Mouse (Mus musculus) spleen, adult 2 months (tissue): Measurements from ENCODE around the gene Akr1c19. TPM values are rescaled to one million over a fixed set of nuclear protein-coding genes. Genes with fewer than 3 reads are reported as not detected.
"Not testable (repeated sequence)": the region's sequence is repeated elsewhere in the genome, so short reads cannot be mapped to it uniquely, and the experiment has no call there.

Source experiments
- DNase-seq, 2 experiments: peaks; one replicate each; pipeline versions ENCODE4 v3.0.0 to v3.0.0-alpha.2; 2012 to 2021; ENCODE audit warnings: low spot score in 2 of 2, low read depth in 1 of 2
- H3K27ac ChIP-seq: fragments of 200-500 bp; 2 replicates; pipeline ENCODE4 v1.5.1; 2012; ENCODE audit warnings: low read length, inconsistent platforms; ENCODE audit not compliant: insufficient read depth
- H3K27me3 ChIP-seq: fragments of 200-500 bp; 2 replicates; pipeline ENCODE4 v1.6.1; 2012; ENCODE audit warnings: mild to moderate bottlenecking, moderate library complexity, low read length, inconsistent platforms; ENCODE audit not compliant: control insufficient read depth, insufficient read depth
- H3K36me3 ChIP-seq: fragments of 200-500 bp; 2 replicates; pipeline ENCODE4 v1.6.1; 2012; ENCODE audit warnings: mild to moderate bottlenecking, low read length, inconsistent platforms; ENCODE audit not compliant: control insufficient read depth, insufficient read depth
- H3K4me1 ChIP-seq: fragments of 200-500 bp; 2 replicates; pipeline ENCODE4 v1.6.1; 2011; ENCODE audit warnings: inconsistent platforms; ENCODE audit not compliant: control insufficient read depth, insufficient read depth, insufficient read length
- H3K4me3 ChIP-seq: fragments of 200-500 bp; 2 replicates; pipeline ENCODE4 v1.5.1; 2011; ENCODE audit warnings: mild to moderate bottlenecking, inconsistent platforms; ENCODE audit not compliant: insufficient read depth, insufficient read length; ENCODE audit errors: extremely low read depth
- CTCF ChIP-seq: fragments of 200-500 bp; IDR thresholded peaks from 2 replicates; pipeline ENCODE4 v1.5.1; 2011; ENCODE audit warnings: mild to moderate bottlenecking, inconsistent platforms; ENCODE audit not compliant: insufficient read depth, insufficient read length, insufficient replicate concordance; ENCODE audit errors: extremely low read depth
- POLR2A ChIP-seq: fragments of 200-500 bp; IDR thresholded peaks from 2 replicates; pipeline ENCODE4 v1.6.1; 2011; ENCODE audit warnings: low read depth, low read length, inconsistent platforms
- WGBS: fragments of 180-500 bp; shearing (Covaris S2); methylation state at CpG from one replicate; pipeline ENCODE4 v1.1.7; 2018; 5-methylcytosine and 5-hydroxymethylcytosine counted together
- polyA plus RNA-seq: library from polyadenylated mRNA; depleted of rRNA; stranded (reverse); fragments of >200 nt; gene quantifications from 2 replicates; pipeline ENCODE4 v1.2.3, GENCODE M21; 2012; rRNA removed

Gene Akr1c19
- 0.05 and 0.22 TPM in 2 replicates for polyA plus RNA-seq

DNA sequence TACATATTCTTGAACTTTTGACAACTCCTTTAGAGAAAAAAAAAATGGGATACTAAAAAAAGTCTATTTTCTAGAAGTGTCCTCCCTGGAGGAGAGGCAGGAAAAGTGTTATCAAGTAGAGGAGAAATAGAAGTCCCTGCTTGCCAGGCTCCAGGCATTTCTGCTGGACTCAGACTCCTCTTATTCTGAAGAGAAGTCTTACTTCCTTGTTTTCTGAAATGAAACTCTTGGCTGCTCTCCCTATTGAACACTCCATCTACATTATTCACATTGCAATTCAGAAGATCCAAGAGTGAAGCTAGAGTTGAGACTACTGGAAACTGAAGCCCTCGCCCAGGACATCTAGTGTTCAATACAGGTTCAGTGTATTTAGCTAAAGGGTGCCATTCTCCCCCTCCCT, at the start of gene Akr1c19:
Akr1c19 (plus strand) TSS at position 260 of the 400 bp plus-strand sequence.
- Histone ChIP-seq H3K27ac (no peak within 1 kb of the TSS), H3K4me1 (no peaks in the 10 kb centered on the region), H3K27me3 (no peaks in the 10 kb centered on the region), H3K4me3 (no peak within 1 kb of the TSS), H3K36me3 (no peaks in the 10 kb centered on the region)
- no peak for DNase-seq
- TF ChIP-seq CTCF (no peak), POLR2A (no peak)
- 73% methylated on average over 1 of the region's 1 CpGs for WGBS

DNA sequence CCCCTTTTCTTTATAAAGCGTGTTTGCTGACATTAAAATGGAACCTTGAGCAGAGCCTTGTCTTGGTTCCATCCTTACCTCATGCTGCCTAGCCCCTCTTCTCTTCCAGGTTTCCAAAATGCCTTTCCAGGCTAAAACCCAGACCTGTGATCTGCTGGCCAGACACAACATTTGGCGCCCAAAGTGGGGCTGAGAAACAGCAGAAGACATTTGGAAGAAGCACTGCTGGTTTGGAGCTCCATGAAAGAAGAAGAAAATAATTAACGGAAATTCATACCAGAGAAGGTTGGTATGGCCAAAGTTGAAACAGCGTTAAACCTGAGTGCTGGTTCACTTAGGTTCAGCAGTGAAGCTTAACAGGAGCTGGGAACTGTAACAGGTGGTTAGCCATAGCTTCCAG, 47.2 kb upstream of the Akr1c19 start:
- not testable (repeated sequence) for H3K36me3 ChIP-seq, H3K27me3 ChIP-seq, H3K4me1 ChIP-seq, H3K27ac ChIP-seq, DNase-seq, H3K4me3 ChIP-seq
- 91% methylated on average over 4 of the region's 4 CpGs for WGBS

DNA sequence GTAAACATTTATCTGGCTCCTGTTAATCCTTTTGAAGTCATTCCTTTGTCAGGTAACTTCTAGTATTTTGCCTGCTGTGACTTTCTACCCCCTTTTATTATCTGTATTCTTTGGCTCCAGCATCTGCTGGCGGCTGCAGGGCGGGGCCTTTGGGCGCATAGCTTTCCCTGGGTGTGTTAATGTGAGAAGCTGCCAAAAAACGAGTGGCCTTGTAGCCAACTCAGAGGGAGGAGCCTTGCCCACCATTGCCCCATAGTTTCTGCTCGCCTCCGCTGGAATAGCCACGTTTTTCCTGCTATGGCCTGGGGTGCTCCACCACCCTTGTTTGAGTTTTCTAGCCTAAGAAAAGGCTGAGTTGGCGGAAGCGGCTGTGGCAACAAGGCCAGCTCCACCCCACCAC, 45.4 kb upstream of the Akr1c19 start:
- no peak for DNase-seq
- Histone ChIP-seq H3K27ac (no peak overlapping the region), H3K4me3 (no peak overlapping the region), H3K4me1 (no peaks in the 10 kb centered on the region), H3K36me3 (no peaks in the 10 kb centered on the region), H3K27me3 (peaks cover 1% of the 10 kb centered on the region; the same call in 1 of the 2 replicates)
- TF ChIP-seq CTCF (no peak), POLR2A (no peak)
- WGBS: 83% methylated on average over 9 of the region's 9 CpGs

DNA sequence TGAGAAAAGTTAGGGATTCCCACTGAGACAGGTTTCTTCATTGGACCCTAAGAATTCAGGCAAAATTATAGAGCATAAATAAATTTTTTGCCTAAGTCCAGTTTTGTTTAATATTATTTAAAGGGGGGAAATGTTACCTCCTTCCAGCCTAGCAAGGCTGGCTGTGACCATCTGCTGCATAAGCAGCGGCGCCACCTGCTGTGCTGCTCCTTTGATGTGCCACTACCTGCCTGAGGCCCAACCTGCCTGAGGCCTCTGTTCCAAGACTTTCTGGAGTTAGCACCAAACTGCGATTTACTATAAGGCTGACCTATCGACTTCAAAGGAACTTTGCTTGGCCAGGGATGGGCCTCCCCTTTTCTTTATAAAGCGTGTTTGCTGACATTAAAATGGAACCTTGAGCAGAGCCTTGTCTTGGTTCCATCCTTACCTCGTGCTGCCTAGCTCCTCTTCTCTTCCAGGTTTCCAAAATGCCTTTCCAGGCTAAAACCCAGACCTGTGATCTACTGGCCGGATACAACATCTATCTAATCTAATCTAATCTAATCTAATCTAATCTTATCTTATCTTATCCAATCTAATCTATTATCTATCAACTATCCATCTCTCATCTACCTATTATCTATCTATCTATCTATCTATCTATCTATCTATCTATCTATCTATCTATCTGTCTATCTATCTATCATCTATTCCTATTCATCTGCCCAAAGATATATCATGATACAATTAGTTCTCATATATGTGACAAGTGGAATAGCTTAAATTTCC, 41.7 kb upstream of the Akr1c19 start:
- H3K36me3 ChIP-seq, DNase-seq, H3K27me3 ChIP-seq, H3K4me1 ChIP-seq, H3K27ac ChIP-seq, H3K4me3 ChIP-seq: not testable (repeated sequence)
- 86% methylated on average over 7 of the region's 7 CpGs for WGBS

DNA sequence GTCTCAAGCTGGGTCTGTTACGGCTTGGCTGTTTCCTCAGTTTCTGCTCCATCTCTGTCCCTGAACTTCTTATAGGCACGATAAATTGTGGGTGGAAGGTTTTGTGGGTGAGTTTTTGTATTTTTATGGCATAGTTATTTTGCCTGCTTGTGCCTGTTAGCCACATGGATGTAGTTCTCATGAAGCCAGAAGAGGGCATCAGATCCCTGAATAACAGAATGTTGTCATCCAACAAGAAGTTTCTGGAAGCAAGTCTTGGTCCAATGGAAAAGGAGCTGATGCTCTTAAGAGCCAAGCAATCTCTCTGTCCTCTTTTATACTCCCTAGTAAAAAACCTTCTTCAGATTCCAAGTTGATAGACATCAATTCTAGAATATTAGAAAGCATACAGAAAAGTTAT, 40.3 kb upstream of the Akr1c19 start:
- no peak for DNase-seq
- peaks cover 1% of the 10 kb centered on the region; the same call in 1 of the 2 replicates for H3K27me3 ChIP-seq
- no peak overlapping the region for H3K4me3 ChIP-seq
- no peak overlapping the region for H3K27ac ChIP-seq
- TF ChIP-seq CTCF: no peak
- no peak for TF ChIP-seq POLR2A
- 74% methylated on average over 2 of the region's 2 CpGs for WGBS
- H3K4me1 ChIP-seq: no peaks in the 10 kb centered on the region
- no peaks in the 10 kb centered on the region for H3K36me3 ChIP-seq

DNA sequence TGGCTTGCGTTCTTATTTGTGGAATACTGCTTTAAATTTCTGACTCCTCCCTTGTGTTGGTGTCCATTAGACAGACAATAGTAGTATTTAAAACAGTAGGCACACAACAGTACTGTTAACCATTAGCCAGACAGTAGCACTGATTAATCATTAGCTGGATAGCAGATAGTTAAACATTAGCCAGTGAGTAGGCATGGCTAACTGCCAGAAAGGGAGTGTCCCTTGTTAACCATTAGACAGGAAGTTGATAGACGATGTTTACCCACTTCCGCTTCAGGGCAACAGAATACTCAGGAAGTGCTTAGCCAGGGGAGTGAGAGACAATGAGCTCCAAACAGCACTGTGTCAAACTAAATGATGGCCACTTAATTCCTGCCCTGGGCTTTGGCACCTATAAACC, 37.6 kb upstream of the Akr1c19 start, which contains the start of gene Akr1c13:
Akr1c13 (plus strand) TSS at position 247 of the 400 bp plus-strand sequence.
- H3K27me3 ChIP-seq: no peaks in the 10 kb centered on the region
- TF ChIP-seq POLR2A: no peak
- no peak for TF ChIP-seq CTCF
- 47% methylated on average over 3 of the region's 3 CpGs for WGBS
- H3K36me3 ChIP-seq: no peaks in the 10 kb centered on the region
- H3K4me3 ChIP-seq: peak within 1 kb of the TSS; percentile 29; the same call in 1 of the 2 replicates
- DNase-seq: peak in 1 of 2 experiments; percentile 4
- H3K4me1 ChIP-seq: no peaks in the 10 kb centered on the region
- peak within 1 kb of the TSS; percentile 1; the same call in 1 of the 2 replicates for H3K27ac ChIP-seq

DNA sequence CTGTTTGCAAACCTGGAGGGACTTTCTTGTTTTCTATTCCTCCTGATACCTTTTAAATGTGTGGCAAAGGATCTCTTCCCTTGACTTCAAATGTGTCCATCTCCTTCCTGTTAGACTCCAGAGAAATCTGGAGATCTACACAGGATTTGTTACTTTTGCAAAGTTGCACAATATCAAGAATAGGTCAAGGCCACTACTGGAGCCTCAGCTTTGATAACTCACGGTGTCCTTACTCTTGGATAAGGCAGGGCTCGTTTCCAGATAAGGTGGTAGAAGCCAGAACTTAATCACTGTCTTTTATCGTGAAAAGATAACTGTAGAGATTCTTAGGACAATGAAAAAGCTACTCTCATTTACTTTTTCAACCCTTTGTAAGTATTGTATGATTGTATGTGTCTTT, 36.0 kb upstream of the Akr1c19 start:
- no peaks in the 10 kb centered on the region for H3K36me3 ChIP-seq
- no peak overlapping the region for H3K4me3 ChIP-seq
- TF ChIP-seq POLR2A (no peak), CTCF (no peak)
- no peaks in the 10 kb centered on the region for H3K27me3 ChIP-seq
- no peak overlapping the region for H3K27ac ChIP-seq
- DNase-seq: no peak
- 81% methylated on average over 3 of the region's 3 CpGs for WGBS
- H3K4me1 ChIP-seq: no peaks in the 10 kb centered on the region
